Mouse (Mus musculus) embryonic facial prominence, embryonic 13.5 days (tissue): ENCODE measurements at regions not wholly inside any gene's neighbourhood (a gene's known extent, or its start where the extent isn't known, plus 50 kb on each side); places are given as distances from the start of the nearest gene placed in this dataset.

Experiments
- ATAC-seq: fragments of 200-750 bp; cut with Nextera tagmentation; 2 replicates; pipeline ENCODE4 v1.8.0; 2017; ENCODE audit warnings: low read depth; ENCODE audit not compliant: insufficient number of reproducible peaks, insufficient read depth, low FRiP score, low TSS enrichment
- H3K27ac ChIP-seq: fragments of 300-500 bp; sonication (generic); 2 replicates; pipeline ENCODE4 v1.5.1; 2015; ENCODE audit warnings: moderate library complexity, mild to moderate bottlenecking, inconsistent platforms
- H3K27me3 ChIP-seq: fragments of 300-500 bp; sonication (generic); 2 replicates; pipeline ENCODE4 v1.6.1; 2015; ENCODE audit warnings: mild to moderate bottlenecking, inconsistent platforms
- H3K36me3 ChIP-seq: fragments of 300-500 bp; sonication (generic); 2 replicates; pipeline ENCODE4 v1.6.1; 2015; ENCODE audit warnings: mild to moderate bottlenecking, inconsistent platforms
- H3K4me1 ChIP-seq: fragments of 300-500 bp; sonication (generic); 2 replicates; pipeline ENCODE4 v1.6.1; 2015; ENCODE audit warnings: inconsistent platforms
- H3K4me2 ChIP-seq: fragments of 300-500 bp; sonication (generic); 2 replicates; pipeline ENCODE4 v1.6.1; 2015; ENCODE audit warnings: moderate library complexity, mild to moderate bottlenecking, inconsistent platforms
- H3K4me3 ChIP-seq: fragments of 300-500 bp; sonication (generic); 2 replicates; pipeline ENCODE4 v1.5.1; 2015; ENCODE audit warnings: mild to moderate bottlenecking, inconsistent platforms
- H3K9ac ChIP-seq: fragments of 300-500 bp; sonication (generic); 2 replicates; pipeline ENCODE4 v1.6.1; 2015; ENCODE audit warnings: mild to moderate bottlenecking, inconsistent platforms
- H3K9me3 ChIP-seq: fragments of 300-500 bp; sonication (generic); 2 replicates; pipeline ENCODE4 v1.6.1; 2016; ENCODE audit warnings: inconsistent platforms
- WGBS: fragments of 180-500 bp; shearing (Covaris S2); methylation state at CpG from one replicate; pipeline ENCODE4 v1.1.7; 2015; ENCODE audit warnings: mixed read lengths; 5-methylcytosine and 5-hydroxymethylcytosine counted together

GRCm38 (mm10) chr2:145081926-145082325 lies 85.6 kb upstream of the Slc24a3 start:
- ATAC-seq: no peak
- no peak overlapping the region for H3K4me3 ChIP-seq
- no peaks in the 10 kb centered on the region for H3K36me3 ChIP-seq
- H3K9me3 ChIP-seq: no peaks in the 10 kb centered on the region
- H3K4me2 ChIP-seq: no peak overlapping the region
- no peaks in the 10 kb centered on the region for H3K27me3 ChIP-seq
- no peak overlapping the region for H3K9ac ChIP-seq
- 74% methylated on average over 2 of the region's 2 CpGs for WGBS
- no peak overlapping the region for H3K27ac ChIP-seq
- peaks cover 18% of the 10 kb centered on the region for H3K4me1 ChIP-seq

GRCm38 (mm10) chr2:145084621-145085020 lies 82.9 kb upstream of the Slc24a3 start:
- Histone ChIP-seq H3K4me2 (no peak overlapping the region), H3K27me3 (no peaks in the 10 kb centered on the region), H3K4me1 (peaks cover 18% of the 10 kb centered on the region), H3K36me3 (no peaks in the 10 kb centered on the region), H3K27ac (no peak overlapping the region), H3K9ac (no peak overlapping the region), H3K4me3 (no peak overlapping the region), H3K9me3 (no peaks in the 10 kb centered on the region)
- ATAC-seq: no peak
- 64% methylated on average over 2 of the region's 2 CpGs for WGBS

- ATAC-seq: no peak
- no peak overlapping the region for H3K27ac ChIP-seq
- WGBS: 22% methylated on average over 5 of the region's 5 CpGs
These were observed 81.4 kb upstream of the Slc24a3 start for GRCm38 (mm10) chr2:145086118-145086517.

GRCm38 (mm10) chr2:145103295-145103694 lies 64.3 kb upstream of the Slc24a3 start:
- H3K4me2 ChIP-seq: no peak overlapping the region
- H3K27me3 ChIP-seq: no peaks in the 10 kb centered on the region
- H3K9ac ChIP-seq: no peak overlapping the region
- no peaks in the 10 kb centered on the region for H3K9me3 ChIP-seq
- H3K27ac ChIP-seq: no peak overlapping the region
- ATAC-seq: no peak
- H3K4me1 ChIP-seq: peaks cover 12% of the 10 kb centered on the region
- 85% methylated on average over 2 of the region's 2 CpGs for WGBS
- no peaks in the 10 kb centered on the region for H3K36me3 ChIP-seq
- no peak overlapping the region for H3K4me3 ChIP-seq

More at GRCm38 (mm10) chr2:145086118-145086517, 81.4 kb upstream of the Slc24a3 start:
- H3K4me1 ChIP-seq: peaks cover 18% of the 10 kb centered on the region
- no peaks in the 10 kb centered on the region for H3K27me3 ChIP-seq
- H3K4me3 ChIP-seq: no peak overlapping the region
- no peaks in the 10 kb centered on the region for H3K36me3 ChIP-seq
- H3K9ac ChIP-seq: no peak overlapping the region
- no peaks in the 10 kb centered on the region for H3K9me3 ChIP-seq
- H3K4me2 ChIP-seq: no peak overlapping the region

GRCm38 (mm10) chr2:145111615-145112014 lies 55.9 kb upstream of the Slc24a3 start:
- no peak overlapping the region for H3K9ac ChIP-seq
- WGBS: 73% methylated on average over 1 of the region's 1 CpGs
- ATAC-seq: no peak

GRCm38 (mm10) chr2:145115043-145115442 lies 52.5 kb upstream of the Slc24a3 start:
- Histone ChIP-seq H3K36me3 (no peaks in the 10 kb centered on the region), H3K4me2 (no peak overlapping the region), H3K4me1 (no peaks in the 10 kb centered on the region), H3K27me3 (no peaks in the 10 kb centered on the region), H3K27ac (no peak overlapping the region), H3K9me3 (no peaks in the 10 kb centered on the region), H3K9ac (no peak overlapping the region), H3K4me3 (no peak overlapping the region)
- ATAC-seq: no peak
- WGBS: 91% methylated on average over 3 of the region's 3 CpGs

More at GRCm38 (mm10) chr2:145111615-145112014, 55.9 kb upstream of the Slc24a3 start:
- no peaks in the 10 kb centered on the region for H3K9me3 ChIP-seq
- no peak overlapping the region for H3K27ac ChIP-seq
- no peaks in the 10 kb centered on the region for H3K36me3 ChIP-seq
- H3K4me3 ChIP-seq: no peak overlapping the region
- peaks cover 7% of the 10 kb centered on the region; the same call in 1 of the 2 replicates for H3K4me1 ChIP-seq
- H3K27me3 ChIP-seq: no peaks in the 10 kb centered on the region
- no peak overlapping the region for H3K4me2 ChIP-seq
